Mouse (Mus musculus) left cerebral cortex, adult 11 months (tissue): ENCODE data around the gene Fbln5.

ENCODE experiments used
- DNase-seq: peaks from one replicate; pipeline ENCODE4 v3.0.0; 2022; ENCODE audit warnings: low spot score

The Fbln5 gene

DNA sequence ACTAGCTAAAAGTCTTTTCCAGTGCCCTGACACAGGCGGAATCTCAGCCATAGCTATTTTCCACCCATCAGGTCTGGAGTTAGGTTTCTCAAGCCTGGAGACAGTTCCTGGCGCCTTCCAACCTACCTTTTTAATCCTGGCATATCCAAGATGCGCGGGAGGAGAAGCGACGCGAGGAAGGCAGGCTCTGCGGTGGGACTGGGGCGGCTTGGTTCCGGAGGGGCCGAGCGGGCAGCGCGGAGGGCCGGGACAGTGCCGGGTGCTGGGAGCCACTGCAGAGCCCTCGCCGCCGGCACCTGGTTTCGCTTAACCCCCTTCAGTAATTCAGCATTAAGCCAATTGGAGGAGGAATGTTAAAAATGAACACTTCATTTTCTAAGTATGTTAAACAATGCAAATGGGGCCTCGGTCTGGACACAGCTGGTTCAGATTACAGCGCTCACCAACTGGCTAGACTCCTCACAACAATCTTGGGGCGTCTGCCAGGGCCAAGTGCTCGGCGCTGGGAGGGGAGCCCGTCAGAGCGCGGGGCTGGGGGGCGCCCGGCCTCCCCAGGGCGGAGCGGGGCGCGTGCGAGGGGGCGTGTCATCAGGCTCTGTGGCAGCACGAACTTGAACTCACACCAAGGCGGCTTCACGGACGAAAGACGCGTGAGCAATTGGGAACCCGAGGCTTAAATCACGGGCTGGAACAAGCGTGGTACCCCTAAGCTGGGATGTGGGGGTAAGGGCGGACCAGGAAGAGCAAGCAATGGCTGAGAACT lies at the start of gene Fbln5:
TSS of gene Fbln5 (minus strand) at position 448 of the 763 bp plus-strand sequence.
- DNase-seq: no peak

GRCm38 (mm10) chr12:101862286-101862964 lies 43.6 kb upstream of the Fbln5 start:
- no peak for DNase-seq

- no peak for DNase-seq
These were observed 41.4 kb upstream of the Fbln5 start for GRCm38 (mm10) chr12:101860256-101860655.

- DNase-seq: no peak
These were observed 39.2 kb upstream of the Fbln5 start for GRCm38 (mm10) chr12:101858011-101858410.

DNA sequence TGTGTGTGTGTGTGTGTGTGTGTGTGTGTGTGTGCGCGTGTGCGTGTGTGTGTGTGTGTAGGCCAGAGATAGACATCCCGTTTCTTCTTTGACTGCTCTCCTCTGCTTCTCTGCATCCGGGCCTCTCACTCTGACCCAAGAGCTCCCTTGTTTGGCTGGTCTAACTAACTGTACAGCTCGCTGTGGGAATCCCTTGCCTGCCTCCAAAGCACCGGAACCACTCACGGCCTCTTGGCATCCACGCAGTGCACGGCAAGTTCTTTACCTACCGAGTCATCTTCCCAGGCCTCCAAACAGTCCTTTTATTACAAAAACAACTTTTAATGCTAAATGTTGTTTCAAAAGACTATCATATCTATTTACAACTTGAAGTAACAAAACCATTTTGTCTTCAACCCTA lies 35.5 kb upstream of the Fbln5 start:
- DNase-seq: no peak

DNA sequence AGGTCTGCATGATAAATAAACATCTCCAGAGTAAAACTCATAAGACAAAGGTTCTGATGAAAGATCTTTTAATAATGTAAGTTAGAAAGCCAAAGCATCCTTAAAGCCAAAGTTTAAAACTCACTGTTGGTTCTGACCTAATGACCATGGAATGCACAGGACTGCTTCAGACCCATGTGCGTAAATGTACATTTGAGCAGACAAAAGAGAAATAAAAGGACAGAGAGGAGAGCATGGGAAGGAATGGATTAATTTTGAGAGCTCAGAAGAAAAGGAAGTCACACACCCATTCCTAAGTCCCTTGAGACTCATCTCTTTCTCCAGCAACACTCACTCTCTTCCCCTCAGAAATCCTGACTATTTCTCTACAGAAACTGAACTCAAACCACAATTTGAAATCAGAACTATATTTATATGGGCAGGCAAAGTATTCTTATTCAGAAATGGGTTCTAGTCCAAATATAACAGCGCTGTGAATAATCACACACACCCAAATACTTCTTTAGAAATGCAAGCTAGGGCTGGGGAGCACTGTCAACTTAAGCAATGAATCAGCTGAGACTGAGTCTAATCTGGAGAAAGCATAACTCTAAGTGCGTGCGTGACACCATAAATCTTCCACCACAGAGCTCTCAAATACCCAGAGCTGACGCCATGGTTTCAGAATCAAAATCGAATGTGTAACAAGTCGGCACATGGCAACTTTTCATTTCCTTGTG lies 33.1 kb upstream of the Fbln5 start:
- no peak for DNase-seq

DNA sequence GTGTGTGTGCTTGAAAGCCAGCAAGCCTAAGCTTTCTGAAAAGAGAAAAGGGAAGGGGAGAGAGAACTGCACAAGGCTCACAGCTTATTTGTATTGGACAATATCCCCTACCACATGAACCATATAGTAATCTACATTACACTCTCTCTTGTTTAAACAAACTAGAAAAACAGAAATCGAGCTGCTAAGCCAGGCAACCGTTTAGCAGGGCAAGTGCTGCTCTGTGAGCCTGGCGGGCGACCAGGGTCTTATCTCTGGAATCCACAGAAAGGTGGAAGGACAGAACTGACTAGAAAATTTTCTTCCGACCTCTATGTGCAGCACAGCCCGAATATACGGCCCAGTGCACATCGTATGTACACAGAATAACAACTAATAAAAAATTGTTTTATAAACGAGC lies 32.5 kb upstream of the Fbln5 start:
- DNase-seq: no peak

DNA sequence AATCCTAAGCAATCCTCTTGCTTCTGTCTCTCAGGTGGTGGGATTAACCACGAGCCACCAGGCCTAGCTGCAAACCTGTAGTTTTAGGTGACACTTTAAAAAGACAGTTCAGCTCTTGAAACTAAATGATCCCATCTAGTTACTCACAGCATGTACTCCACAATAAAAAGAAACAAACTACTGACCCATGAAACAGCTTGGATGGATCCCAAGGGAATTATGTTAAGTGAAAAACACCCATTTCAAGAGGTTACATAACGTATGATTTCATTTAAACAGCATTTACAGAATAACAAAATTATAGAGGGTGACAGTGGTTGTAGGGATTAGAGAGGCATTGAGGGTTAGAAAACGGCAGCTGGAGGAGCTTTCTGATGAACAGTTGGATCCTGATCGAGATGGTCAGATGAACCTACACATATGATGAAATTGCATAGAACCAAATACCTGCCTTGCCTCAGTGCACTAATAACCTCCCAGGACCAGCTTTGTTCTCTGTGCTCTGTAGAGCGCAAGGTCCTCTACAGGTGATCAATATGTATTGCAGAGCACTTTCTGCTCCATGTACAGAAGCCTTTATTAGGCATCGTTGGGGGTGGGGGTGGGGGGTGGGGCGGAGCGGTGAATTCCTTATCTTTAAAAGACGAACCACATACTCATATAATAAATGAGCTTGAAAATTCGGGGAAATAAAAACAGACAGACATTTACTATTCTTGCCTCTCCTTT lies 17.9 kb upstream of the Fbln5 start:
- no peak for DNase-seq

DNA sequence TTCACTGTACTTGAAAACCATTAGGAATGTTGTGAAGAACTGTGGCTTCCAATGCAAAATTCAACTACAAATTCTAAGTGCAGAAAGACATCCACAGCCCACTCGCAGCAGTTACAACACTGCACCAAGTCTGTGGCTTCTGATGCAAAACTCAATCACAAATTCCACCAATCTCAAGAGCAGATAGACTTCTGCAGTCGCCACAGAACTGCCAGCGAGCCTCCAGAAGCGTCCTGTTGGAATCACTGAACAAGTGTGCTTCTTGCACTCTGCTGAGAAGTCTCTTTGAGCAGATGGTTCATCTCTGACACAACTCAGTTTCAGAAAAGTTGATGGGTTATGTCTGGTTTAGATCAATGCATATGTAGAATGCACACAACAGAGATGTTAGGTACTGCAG lies 15.9 kb upstream of the Fbln5 start:
- DNase-seq: no peak

GRCm38 (mm10) chr12:101833776-101834175 lies 14.9 kb upstream of the Fbln5 start:
- no peak for DNase-seq

- no peak for DNase-seq
These were observed 14.3 kb upstream of the Fbln5 start for GRCm38 (mm10) chr12:101833115-101833506.

DNA sequence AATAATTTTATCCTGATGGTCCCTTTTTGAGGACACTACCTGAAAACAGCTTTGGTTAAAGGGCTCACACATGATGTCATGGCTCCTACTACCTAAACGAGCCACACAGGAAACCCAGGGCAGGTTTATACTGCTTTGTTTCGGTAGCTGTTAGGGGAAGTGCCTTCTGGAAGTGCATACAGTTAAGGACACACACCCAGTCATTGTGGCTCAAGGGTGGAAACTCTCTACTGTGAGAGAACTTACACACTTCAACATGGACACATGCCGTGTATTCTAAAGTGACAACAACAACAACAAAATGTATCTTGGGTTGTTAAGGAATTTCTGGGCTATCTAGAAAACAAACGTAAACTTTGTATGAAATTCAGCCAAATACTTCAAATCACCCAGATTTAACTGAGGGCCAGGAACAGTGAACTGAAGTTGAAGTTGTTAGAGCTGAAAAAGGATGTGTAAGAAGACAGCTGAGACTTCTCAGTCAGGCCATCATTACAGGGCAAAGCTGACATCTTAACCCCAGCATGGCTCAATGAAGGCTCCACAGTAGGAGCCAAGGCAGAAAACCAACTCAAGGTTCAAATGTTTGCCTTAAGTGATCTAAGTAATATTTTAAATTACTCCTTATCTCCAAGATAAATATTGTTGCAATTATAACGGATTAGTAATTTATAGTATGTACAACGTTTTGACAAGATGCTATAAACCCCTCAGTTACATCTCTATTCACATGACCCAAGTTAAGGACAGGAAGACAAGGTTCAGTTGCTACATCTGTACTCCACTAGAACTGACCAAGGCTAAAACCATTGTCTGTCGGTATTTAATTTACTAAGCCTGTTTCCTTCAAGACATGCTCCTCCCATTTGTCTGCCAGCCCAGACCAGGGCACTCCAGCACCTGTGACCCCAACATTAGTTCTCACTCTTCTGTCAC lies 13.6 kb upstream of the Fbln5 start:
- DNase-seq: no peak

GRCm38 (mm10) chr12:101831221-101831620 lies 12.4 kb upstream of the Fbln5 start:
- no peak for DNase-seq

DNA sequence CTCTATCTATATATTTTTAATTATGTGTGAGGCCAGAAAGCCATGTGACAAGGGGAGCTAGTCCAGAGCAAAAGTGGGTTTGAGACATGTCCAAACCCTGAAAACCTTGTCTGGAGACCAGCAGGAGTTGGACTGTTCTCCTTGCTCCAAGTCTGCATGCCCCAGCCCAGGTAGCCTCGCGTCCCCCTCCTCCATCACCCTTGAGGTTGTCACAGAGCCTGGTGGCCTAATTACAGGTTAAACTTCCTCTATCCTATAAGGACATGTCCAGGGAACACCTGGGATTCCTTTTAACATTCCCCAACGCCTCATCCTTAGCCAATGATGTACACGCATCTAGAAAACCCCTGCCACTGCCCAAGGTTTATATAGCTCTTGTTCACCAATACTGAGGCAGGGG lies 4.3 kb upstream of the Fbln5 start:
- no peak for DNase-seq

- no peak for DNase-seq
These were observed 2.7 kb upstream of the Fbln5 start for GRCm38 (mm10) chr12:101821596-101821995.

DNA sequence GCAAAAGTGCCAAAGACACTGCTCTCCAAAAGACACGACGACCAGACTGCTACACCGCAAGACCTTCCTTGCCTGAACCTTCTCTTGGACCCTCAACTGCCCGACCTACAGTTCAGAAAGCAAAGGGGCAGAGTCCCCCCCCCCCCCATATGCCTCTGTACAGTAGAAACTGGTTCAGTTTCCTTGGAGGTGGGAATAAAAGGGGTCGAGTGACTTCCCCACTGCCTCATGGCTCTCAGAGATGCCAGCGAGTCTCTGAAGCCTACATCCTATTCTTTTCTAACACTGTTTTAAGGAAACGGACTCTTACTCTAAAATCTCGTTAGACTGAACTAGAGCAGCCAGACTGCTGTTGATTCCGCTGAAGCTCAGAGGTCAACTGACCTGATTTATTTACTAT lies 715 bp upstream of the Fbln5 start:
- no peak for DNase-seq

GRCm38 (mm10) chr12:101818246-101818607 lies 628 bp downstream of the Fbln5 start:
- DNase-seq: no peak

DNA sequence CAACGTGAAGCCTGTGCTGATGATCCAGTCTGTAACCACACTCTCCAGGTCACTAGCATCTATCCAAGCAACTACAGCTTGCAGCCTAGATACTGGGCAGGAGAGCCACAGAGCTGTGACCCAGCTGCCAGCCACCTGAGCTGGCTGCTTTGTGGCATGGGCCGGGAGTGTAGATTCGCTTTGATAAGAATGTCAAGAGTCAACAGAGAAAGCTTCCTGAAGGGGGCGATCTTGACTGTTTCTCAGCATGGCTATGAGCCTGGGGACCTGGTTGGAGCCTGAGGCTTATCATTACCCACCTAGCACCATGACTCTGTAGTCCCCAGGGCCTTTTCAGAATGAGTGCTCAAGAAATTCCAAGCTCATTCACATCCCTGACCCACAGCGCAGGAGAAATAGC lies 2.0 kb downstream of the Fbln5 start:
- DNase-seq: no peak

DNA sequence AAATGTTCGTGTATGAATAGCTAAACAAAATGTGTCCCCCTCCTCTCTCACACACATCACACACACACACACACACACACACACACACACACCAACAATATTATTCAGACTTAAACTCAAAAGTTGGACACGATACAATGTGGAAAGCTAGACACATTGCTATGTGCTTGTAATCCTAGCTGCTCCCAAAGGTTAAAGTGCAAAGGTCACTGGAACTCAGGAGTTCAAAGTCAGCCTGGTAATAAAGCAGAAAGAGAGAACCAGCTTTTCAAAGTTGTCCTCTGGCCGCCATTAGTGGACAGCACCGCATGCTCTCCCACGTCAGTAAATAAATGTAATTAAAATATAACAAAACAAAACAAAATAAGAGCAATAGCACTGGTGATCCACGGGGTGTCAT lies 3.1 kb downstream of the Fbln5 start:
- no peak for DNase-seq

GRCm38 (mm10) chr12:101814423-101814822 lies 4.4 kb downstream of the Fbln5 start:
- no peak for DNase-seq

GRCm38 (mm10) chr12:101811181-101811580 lies 7.7 kb downstream of the Fbln5 start:
- no peak for DNase-seq
